Mouse (Mus musculus) urinary bladder, postnatal 36 days (tissue): ENCODE data around the gene Lrfn3.
A peak's percentile ranks its signal among the peaks of the same experiment; 100 is the strongest.

Experiments used
- DNase-seq, 2 experiments: peaks; one replicate each; pipeline ENCODE4 v3.0.0; 2022; ENCODE audit warnings: low spot score in 2 of 2, mixed read lengths in 1 of 2

The Lrfn3 gene

DNA sequence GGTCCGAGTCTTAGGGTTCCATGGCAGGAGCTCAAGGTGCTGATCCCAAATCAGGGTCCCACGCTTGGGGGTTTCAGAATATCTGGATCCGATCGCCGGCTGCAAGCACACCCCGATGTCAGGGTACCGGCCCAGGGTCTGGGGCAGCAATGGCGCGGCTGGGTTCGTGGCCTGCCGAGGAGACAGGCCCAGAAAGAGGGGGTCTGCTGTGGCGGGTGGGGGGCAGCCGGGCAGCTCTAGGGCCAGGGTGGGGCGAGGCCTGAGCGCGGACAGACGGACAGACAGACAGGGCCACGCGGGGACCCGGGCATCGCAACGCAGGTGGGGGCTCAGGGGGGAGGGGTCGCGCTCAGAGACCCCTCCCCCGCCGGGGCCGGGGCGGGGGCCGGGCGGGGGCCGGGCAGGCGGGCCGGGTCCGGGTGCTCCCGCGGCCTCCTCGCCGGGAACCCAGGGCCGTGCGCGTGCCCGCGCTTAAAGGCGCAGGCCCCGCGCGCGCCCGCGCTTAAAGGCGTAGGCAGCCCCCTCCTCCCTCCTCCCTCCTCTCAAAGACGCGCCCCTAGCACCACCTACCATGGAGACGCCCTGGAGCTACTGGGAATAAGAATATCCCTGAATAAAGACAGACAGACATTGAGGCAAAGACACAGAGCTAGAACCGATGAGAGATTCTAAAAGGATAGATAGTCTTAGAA is at the start of gene Lrfn3:
TSS of gene Lrfn3 (minus strand) at position 121 of the 692 bp plus-strand sequence.
- DNase-seq = no peak

DNA sequence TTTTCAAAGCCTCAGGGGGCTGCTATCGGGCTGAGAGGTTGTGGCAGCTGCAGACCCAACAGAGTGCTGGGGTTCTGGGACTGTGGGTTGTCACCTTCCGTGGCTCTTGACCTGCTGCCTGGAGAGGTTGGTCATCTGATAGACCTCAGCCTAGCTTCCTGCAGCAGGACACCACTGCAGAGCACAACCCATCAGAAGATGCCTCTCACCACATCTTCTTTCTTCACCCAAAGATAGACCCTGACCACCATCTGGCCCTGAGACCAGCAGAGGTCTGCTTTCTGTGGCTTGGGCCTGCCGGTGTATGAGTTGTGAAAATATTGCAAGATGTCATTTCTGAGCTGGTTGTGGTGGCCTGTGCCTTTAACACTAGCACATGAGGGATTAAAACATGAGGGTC is 48.5 kb upstream of the Lrfn3 start:
- DNase-seq = no peak

DNA sequence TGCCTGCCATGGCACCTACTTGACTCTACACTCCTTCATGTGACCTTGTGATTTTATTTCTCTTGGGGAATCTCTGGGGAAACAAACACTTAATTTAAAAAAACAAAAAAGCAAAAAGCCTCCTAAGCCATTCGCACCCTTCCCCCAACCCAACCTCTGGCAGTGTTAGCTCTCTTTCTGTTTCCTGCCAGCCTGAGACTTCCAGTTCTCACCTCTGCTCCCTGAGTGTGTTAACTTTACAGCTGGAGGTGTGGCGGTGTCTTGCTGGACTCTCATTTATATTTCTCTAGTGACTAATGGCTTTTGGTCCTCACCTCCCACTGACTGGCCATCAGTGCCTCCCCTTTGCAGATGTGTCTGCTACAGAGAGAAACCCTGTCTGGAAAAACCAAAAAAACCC is 47.2 kb upstream of the Lrfn3 start:
- DNase-seq = no peak

DNA sequence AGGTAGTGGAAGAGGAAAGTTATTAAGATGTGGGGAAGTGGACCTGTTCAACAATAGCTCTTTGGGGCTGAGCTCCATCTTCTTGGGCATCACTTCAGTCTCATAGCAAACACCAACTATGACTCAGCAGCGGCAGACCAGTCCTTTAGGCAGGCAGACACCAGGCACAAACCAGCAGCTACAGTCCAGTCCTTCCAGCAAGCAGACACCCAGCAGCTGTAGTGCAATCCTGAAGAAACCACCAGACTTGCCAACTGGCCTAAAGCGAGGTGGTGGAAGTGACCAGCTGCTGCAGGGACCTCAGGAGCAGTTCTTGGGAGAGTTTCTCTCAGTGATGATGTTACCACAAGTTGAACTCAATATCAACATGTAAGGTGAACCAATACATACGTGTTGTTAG is 46.1 kb upstream of the Lrfn3 start:
- no peak for DNase-seq

DNA sequence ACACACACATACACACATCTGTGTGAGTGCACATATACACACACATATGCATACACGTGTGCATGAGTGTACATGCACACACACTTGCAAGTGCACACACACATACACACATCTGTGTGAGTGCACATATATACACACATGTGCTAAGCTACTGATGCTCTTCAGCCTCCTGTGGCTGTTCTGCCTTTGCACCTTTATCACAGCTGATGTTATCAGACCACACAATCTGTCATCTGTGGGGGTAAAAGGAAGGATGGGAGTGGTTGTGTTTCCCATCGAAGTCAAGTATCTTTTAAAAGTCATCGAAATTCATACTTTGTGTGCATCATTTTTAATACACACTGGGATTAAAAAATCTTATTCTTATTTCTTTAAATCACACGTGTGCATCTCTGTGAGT is 39.8 kb upstream of the Lrfn3 start:
- DNase-seq = no peak

DNA sequence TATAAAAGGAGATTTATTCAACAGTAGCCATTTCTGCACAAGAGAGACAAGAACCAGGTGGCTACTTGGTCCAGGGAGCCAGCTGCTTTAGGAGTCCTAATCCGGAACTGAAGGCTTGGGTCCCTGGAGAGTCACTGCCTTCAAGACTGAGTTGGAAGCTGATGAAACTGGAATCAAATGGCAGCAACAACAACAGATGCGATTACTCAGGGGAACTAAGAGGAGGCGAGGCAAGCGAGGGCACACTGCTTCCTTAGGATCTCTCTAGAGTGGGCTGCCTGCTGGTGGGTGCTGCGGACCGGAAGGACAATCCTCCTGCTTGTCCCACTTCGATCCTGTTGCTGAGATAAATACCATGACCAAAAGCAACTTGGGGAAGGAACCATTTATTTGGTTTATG is 37.1 kb upstream of the Lrfn3 start:
- no peak for DNase-seq

DNA sequence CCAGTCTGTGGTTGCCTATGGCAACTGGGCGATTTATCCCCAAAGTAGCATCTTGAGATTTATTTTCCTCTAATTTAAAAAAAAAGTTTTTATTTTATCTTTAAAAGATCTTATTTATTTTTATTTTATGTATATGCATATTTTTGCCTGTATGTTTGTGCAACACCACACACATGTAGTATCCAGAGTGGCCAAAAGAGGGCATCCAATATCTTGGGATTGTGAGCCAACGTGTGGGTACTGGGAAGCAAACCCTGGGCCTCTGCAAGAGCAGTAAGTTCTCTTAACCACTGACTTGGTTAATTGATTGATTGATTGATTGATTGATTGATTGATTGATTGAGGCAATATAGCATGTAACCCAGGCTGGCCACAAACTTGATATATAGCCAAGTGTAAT is 32.3 kb upstream of the Lrfn3 start:
- DNase-seq = no peak

DNA sequence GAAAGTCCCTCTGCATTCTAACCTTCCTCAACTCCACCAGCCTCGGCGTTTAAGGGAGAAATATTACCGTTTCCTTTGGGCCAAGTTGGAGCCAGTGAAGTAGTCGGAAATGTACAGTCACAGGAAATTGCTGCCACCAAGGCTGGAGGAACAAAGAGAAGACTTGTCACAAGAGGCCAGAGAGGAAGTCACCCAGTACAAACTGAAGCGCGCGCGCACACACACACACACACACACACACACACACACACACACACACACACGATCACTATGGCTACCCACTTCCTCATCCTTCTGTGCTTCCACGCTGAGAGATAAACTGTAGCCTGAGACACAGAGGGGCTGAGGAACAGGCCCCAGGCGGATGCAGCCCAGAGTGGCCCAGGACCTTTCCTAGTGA is 31.8 kb upstream of the Lrfn3 start:
- no peak for DNase-seq

DNA sequence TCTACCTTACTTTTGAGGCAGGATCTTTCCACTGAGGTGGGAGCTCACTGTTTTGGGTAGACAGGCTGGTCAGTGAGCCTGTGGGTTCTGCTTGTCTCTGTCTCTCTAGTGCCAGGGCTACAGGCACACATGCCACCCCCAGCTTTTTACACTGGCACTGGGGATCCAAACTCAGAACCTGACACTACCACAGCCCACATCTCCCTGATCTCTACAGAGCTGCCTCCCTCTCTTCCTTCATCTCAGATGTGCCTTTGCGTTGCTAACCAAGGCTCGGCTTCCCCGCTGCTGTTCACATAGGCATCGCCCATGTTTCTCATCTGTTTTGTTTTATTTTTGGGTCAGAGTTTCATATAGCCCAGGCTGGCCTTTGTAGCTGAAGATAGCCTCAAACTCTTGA is 31.1 kb upstream of the Lrfn3 start:
- DNase-seq = no peak

DNA sequence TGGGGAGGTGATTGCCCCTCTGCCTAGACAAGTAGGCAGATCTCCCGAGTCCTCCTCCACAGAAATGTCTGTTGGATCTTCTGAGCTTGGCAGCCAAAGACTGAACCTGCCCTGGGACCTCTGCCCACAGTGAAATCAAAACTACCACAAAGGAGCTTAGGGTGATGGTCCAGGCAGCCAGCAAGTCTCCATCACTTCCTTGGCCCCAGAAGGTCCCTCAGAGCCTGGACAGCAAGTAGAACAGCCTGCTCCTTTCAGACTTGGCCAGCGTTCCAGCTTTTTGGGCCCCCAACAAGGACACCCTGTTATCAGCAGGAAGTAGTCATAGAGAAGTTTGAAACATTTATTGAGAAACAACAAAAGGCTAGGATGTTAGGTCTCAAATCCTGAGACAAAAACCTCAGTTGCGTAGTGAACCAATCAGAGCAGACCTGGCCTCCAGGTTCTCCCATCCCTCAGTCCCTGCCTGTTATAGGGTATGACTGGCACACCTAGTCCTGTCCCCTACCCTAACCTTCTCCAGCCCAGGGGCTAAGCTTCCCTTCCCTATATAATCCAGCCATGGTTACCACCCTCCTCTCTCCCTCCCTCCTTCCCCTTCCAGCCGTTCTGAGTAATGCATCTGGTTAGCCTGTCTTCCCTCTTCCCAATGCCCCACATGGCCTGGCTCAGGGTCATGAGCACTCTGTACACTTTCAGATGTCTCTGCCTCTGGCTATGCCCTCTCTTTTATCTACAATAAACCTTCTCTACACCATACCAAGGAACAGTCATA is 30.4 kb upstream of the Lrfn3 start:
- DNase-seq = no peak

DNA sequence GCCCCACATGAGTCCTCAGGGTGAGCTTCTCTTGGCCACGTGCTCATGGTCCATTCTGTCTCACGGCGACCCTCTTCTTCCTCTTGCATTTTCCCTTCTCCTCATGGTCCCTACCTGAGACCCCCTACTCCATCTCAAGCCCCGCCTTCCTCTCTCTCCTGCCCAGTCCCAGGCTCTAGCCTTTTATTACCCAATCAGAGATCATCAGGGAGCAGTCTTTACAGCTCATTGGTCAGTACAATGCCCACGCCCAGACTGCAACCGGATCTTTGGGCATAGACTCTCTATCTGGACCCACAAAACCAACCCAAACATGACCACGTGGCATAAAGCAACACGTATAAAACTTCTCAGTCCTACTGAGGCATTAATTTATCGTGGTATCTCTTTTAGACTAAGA is 21.5 kb upstream of the Lrfn3 start:
- no peak for DNase-seq

DNA sequence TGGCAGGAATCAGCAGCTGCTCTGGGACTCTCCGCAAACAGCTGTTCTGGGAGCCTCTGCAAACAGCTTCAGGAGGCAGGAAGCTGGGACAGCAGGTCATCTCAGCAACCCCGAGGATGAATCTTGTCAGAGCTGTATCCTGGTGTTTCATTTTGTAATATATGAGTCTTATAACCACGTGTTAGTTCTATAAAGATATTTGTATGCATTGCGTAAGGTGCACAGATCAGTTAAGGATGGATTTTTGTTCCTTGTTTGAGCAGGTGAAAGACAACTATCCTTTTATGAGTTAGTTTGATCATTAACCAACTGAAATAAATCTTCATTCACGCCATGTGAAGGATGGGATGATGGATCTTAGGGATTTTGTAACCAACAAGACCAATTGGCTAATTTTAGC is 17.5 kb upstream of the Lrfn3 start:
- no peak for DNase-seq

DNA sequence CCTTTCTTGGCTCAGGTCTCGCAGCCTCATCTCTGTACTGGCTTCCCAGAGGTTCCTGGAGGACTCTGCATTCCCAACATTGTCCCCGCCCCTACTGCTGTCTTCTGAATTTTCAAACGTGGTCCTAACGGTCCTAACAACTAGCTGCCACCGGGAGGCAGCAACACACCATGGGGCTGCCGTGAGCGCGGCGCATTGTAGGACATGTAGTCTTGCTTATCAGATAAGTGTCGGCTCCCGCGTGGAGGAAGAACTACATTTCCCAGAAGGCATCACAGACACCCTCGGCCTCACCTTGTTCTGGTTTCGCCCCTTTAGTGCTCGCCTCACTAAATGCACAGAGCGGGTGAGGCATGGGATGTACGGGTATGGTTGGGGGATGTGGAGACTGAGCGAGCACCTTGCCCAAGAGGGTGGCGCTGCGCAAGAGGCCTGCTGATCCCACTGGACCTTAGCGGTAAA is 11.0 kb upstream of the Lrfn3 start:
- DNase-seq = peak; percentile 84 to 93

DNA sequence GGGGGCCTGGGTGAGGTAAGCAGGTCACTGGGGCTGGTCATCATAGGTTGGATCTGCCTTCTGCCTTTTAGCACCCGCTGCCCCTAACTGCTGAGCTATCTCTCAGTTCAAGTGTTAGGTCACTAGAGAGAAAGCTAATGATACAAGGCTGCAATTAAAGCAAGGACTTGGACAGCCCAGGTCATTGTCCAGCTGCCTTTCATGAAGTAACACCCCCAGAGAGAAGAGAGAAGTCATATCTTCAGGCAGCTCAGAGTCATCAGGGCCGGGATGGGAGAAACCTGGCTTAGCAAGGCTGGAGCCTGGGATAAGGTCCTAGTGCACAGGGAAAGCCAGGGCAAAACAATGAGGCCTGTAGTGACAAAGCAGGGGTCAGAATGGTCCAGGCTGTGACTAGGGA is 4.9 kb upstream of the Lrfn3 start:
- DNase-seq = no peak

DNA sequence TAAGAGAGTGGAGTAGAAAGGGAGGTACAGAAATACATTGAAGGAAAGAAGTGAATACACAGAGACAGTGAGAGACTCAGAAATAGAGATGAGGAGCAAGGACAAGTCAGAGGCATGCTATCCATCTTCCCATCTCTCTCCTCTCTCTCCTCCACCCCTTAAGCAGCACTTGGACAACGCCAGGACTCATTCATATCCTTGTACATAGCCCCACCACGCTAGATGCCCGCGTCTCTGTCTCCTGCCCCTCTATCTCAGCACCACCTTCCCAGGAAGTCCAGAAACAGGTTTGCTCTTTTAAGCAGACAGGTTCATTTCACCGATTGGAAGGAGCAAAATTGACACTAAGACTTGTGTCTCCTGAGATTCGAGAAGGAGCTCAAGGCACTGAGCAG is 769 bp upstream of the Lrfn3 start:
- no peak for DNase-seq

DNA sequence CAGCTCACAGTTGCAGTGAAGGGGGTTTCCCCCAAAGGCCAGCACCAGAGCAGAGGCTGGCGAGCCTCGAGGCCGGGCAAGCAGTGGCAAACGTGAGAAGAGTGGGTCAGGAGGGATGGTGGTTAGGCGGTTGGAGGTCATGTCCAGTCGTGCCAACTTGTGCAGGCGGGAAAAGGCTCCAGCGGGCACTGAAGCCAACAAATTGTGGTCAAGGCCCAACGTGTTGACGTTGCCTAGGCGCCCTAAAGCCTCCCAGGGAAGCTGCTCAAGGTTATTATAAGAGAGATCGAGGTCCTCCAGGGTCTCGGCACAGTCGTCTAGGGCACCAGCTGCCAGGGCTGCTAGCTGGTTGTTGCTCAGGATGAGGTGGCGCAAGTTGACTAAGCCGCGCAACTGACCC is 2.5 kb downstream of the Lrfn3 start:
- no peak for DNase-seq

DNA sequence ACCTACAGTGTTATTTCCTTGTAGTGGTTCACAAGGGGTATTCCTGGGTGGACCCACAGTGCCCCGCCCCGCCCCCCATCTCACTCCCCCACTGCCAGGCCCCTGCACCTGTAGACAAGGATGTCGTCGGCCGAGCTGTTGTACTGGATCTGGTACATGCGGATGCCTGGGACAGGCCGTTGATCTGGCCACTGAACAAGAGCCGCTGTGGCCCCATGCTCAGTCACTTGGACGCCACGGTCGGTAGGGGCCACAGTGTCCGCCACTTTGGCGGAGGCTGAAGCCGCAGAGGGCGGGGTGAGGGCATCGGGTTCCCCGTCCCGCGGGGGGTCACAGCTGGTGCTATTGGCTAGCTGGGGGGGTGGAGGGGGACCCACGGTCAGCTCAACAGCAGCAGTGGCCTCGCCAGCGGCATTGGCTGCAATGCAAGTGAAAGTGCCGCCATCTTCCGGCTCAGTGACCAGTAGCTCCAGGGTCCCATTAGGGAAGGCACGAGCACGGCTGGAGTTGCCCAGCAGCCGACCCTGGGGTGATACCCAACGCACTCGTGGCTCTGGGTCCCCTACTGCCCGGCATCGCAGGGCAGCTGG is 3.2 kb downstream of the Lrfn3 start:
- no peak for DNase-seq

DNA sequence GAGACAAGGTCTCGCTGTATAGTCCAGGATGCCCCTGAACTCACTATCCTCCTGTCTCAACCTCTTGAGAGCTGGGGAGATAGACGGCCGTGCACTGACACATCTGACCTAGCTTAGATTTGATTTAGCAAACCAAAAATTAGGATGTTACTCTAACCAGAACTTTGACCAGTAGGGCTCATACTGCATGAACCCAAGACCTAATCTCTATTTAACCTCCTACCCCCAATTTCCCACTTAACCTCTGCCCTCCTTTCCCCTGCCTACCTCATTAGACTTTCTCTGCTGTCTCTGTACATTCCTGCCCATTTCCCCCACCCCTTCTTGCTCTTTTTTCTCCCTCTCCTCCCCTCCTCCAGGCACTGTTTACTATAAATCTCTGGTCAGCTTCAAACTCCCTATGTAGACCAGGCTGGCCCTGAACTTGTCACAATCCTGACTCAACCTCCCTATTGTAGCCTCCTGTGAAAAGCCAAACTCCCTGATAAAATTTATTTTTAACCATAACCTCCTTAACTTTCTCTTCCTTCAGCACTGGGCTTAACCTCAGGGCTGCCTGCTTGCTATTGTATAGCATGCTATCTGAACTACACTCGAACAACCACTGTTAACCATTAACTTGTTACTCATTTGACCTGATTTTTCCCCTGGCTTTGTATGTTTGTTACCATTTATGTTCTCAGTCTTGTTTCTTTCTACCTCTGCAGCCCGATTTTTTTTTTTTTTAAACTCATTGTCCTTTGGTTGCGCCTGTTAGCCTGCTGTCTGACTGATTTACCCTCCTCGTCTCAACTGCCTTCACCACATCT is 4.0 kb downstream of the Lrfn3 start:
- DNase-seq = no peak

DNA sequence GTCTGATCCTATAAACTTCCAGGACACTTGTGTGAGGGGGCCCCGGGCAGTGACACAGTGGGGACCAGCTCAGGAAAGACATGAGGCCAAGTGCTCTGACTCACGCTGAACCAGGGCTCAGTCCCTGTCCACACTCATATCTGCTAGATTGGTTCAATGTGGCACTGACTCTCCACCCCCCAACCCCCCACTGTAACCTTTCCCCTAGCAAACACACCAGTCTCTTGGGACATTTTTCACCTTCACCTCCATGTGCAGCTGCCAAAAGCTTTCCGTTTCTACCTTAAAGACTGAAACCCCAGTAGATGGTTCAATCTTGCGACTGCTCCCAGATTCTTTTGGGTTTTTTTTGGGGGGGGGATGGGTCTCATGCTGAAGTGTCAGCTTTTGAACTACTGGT is 8.5 kb downstream of the Lrfn3 start:
- no peak for DNase-seq

DNA sequence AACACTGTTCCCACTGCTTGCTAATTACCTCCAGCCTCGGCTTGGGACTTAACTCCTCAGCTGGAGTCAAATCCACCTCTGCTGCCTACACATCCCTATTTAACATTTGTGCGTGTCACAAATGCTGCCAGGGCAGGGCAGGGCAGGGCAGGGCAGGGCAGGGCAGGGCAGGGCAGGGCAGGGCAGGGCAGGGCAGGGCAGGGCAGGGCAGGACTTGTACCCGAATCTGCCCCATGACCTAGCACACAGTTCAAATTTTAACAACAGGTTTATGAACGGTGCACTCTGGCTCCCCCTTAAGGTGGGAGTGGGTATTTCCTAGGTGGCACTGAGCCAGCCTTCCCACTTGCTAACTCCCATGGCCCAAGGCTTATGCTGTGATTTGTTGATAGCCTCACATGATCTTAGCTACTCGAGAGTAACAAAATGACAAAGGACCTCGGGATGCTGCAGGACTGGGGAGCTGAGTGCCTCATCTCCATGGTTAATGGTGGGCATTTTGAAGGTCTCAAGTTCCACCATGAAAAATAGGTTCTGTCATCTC is 9.2 kb downstream of the Lrfn3 start:
- peak; percentile 67 to 74 for DNase-seq

DNA sequence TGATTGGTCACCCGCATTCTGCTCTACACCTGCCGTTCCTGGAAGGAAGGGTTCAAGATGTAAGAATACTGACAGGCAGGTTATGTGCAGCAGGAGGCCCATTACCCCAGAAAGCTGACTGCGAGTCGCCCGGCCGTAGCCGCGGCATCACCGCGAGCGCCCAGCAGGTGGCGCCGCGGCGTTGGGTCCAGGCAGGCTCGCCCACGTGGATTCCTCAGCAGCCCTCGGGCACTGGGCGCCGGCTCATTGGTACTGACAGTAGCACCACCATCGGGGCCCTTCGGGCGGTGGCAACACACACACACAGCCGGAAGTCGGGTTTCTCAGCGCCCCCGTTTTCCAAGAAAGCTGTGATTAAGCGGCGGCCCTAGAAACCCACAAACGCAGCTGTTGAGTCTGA is 14.7 kb downstream of the Lrfn3 start:
- peak in 1 of 2 experiments; percentile 42 for DNase-seq
